Mouse (Mus musculus) kidney, embryonic 15.5 days (tissue): Measurements from ENCODE around the gene Nadk. TPM values are rescaled to one million over a fixed set of nuclear protein-coding genes. Genes with fewer than 3 reads are reported as not detected.

Source experiments
- ATAC-seq: fragments of 200-750 bp; cut with Nextera tagmentation; replicated peaks from 2 replicates; pipeline ENCODE4 v1.8.0; 2017; ENCODE audit warnings: moderate TSS enrichment; ENCODE audit not compliant: low FRiP score
- H3K27ac ChIP-seq: fragments of 300-500 bp; sonication (generic); 2 replicates; pipeline ENCODE4 v1.5.1; 2015; ENCODE audit warnings: mild to moderate bottlenecking, inconsistent platforms
- H3K27me3 ChIP-seq: fragments of 300-500 bp; sonication (generic); 2 replicates; pipeline ENCODE4 v1.6.1; 2015; ENCODE audit warnings: inconsistent platforms
- H3K36me3 ChIP-seq: fragments of 300-500 bp; sonication (generic); 2 replicates; pipeline ENCODE4 v1.6.1; 2015; ENCODE audit warnings: inconsistent platforms
- H3K4me1 ChIP-seq: fragments of 300-500 bp; sonication (generic); 2 replicates; pipeline ENCODE4 v1.6.1; 2015; ENCODE audit warnings: inconsistent platforms
- H3K4me2 ChIP-seq: fragments of 300-500 bp; sonication (generic); 2 replicates; pipeline ENCODE4 v1.6.1; 2015; ENCODE audit warnings: moderate library complexity, mild to moderate bottlenecking, inconsistent platforms
- H3K4me3 ChIP-seq: fragments of 300-500 bp; sonication (generic); replicated peaks from 2 replicates; pipeline ENCODE4 v1.5.1; 2015; ENCODE audit warnings: mild to moderate bottlenecking, inconsistent platforms
- H3K9ac ChIP-seq: fragments of 300-500 bp; sonication (generic); 2 replicates; pipeline ENCODE4 v1.6.1; 2015; ENCODE audit warnings: mild to moderate bottlenecking, inconsistent platforms
- H3K9me3 ChIP-seq: fragments of 300-500 bp; sonication (generic); replicated peaks from 2 replicates; pipeline ENCODE4 v1.6.1; 2016; ENCODE audit warnings: inconsistent platforms
- WGBS: fragments of 180-500 bp; shearing (Covaris S2); methylation state at CpG from one replicate; pipeline ENCODE4 v1.1.7; 2015; ENCODE audit warnings: mixed read lengths; 5-methylcytosine and 5-hydroxymethylcytosine counted together
- polyA plus RNA-seq: library from polyadenylated mRNA; unstranded; fragments of >200 nt; fragmentation: Nextera tagmentation; extraction: Ambion mirVana; gene quantifications from 2 replicates; pipeline ENCODE4 v1.2.1, GENCODE M21; 2015

Nadk gene
- polyA plus RNA-seq, 1 experiment from 2014 or later = 93.6 TPM

GRCm38 (mm10) chr4:155595777-155596176 lies 33.6 kb downstream of the Nadk start:
- WGBS = 81% methylated on average over 3 of the region's 3 CpGs
- Histone ChIP-seq H3K27ac (no peak overlapping the region), H3K36me3 (no peaks in the 10 kb centered on the region), H3K4me2 (no peak overlapping the region), H3K9ac (no peak overlapping the region), H3K9me3 (no peaks in the 10 kb centered on the region), H3K27me3 (no peaks in the 10 kb centered on the region), H3K4me1 (0 out of 2 replicates have a peak, but pooled peaks cover 11% of the 10 kb centered on the region), H3K4me3 (no peak overlapping the region)
- ATAC-seq = no peak

DNA sequence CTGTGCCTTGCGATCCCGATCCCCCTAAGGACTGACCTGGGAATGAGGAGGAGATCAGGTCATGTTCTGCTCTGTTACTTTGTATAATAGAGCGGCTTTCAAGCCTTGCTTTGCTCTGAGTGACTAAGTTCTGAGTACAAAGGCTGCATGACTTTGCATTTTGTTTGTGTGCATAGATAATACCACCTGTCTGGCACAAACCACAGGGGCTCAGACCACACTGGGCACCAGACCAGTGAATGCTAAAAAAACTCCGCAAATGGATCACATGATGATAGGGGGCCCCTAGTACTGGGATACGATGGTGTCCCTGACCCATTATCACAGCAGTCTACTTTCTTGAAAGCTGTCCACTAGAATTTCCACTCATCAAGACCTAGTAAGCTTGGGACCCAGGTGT lies 34.4 kb downstream of the Nadk start:
- Histone ChIP-seq H3K27me3 (no peaks in the 10 kb centered on the region), H3K27ac (no peak overlapping the region), H3K4me3 (no peak overlapping the region), H3K36me3 (no peaks in the 10 kb centered on the region), H3K9me3 (no peaks in the 10 kb centered on the region), H3K9ac (no peak overlapping the region), H3K4me1 (0 out of 2 replicates have a peak, but pooled peaks cover 11% of the 10 kb centered on the region), H3K4me2 (no peak overlapping the region)
- 76% methylated on average over 5 of the region's 5 CpGs for WGBS
- no peak for ATAC-seq

DNA sequence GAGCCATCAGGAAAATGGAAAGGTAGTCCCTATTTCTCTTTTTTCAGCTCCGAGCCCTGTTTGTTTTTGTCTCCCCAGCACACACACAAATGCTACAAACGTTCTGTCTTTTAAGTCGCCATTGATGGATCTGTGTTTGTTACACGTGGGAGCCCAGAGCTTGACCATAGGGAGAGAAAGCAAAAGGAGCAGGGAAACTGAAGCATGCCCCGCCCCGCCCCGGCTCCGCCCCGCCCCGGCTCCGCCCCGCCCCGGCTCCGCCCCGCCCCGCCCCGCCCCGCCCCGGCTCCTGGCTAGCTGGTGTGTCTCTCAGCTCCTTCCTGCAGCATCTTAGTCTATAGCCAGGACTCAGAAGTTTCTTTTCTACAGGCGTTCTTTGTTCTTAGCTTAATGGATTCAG lies 36.4 kb downstream of the Nadk start:
- H3K9ac ChIP-seq = no peak overlapping the region
- no peaks in the 10 kb centered on the region for H3K9me3 ChIP-seq
- H3K27me3 ChIP-seq = no peaks in the 10 kb centered on the region
- H3K36me3 ChIP-seq = peaks cover 10% of the 10 kb centered on the region
- H3K27ac ChIP-seq = no peak overlapping the region
- H3K4me3 ChIP-seq = no peak overlapping the region
- H3K4me1 ChIP-seq = peaks cover 21% of the 10 kb centered on the region
- no peak overlapping the region for H3K4me2 ChIP-seq
- ATAC-seq = no peak
- 19% methylated on average over 20 of the region's 20 CpGs for WGBS

- peaks cover 21% of the 10 kb centered on the region for H3K4me1 ChIP-seq
- peak overlapping the region; percentile 81 for H3K4me3 ChIP-seq
- H3K9me3 ChIP-seq = no peaks in the 10 kb centered on the region
- peaks cover 19% of the 10 kb centered on the region for H3K36me3 ChIP-seq
- H3K4me2 ChIP-seq = peak overlapping the region; percentile 86
- peak overlapping the region; percentile 99 for H3K27ac ChIP-seq
- no peak overlapping the region for H3K9ac ChIP-seq
- 87% methylated on average over 11 of the region's 11 CpGs for WGBS
- H3K27me3 ChIP-seq = no peaks in the 10 kb centered on the region
- ATAC-seq = no peak
Observed at GRCm38 (mm10) chr4:155599901-155600825, 38.0 kb downstream of the Nadk start.

- WGBS = under 1% methylated on average over 63 of the region's 65 CpGs
- peak within 1 kb of the TSS; percentile 81 for H3K4me3 ChIP-seq
- peaks cover 21% of the 10 kb centered on the region for H3K4me1 ChIP-seq
Observed at GRCm38 (mm10) chr4:155601091-155601996, 39.2 kb downstream of the Nadk start, which contains the start of gene Slc35e2. Slc35e2 (plus strand) TSS chr4:155601416.

GRCm38 (mm10) chr4:155601997-155602456 lies 39.8 kb downstream of the Nadk start:
- under 1% methylated on average over 31 of the region's 31 CpGs for WGBS

More at GRCm38 (mm10) chr4:155601091-155601996, 39.2 kb downstream of the Nadk start, which contains the start of gene Slc35e2:
- Histone ChIP-seq H3K36me3 (peaks cover 29% of the 10 kb centered on the region), H3K9ac (peak within 1 kb of the TSS; percentile 93), H3K9me3 (no peaks in the 10 kb centered on the region), H3K27ac (peak within 1 kb of the TSS; percentile 99), H3K27me3 (no peaks in the 10 kb centered on the region), H3K4me2 (peak within 1 kb of the TSS; percentile 86)
- ATAC-seq = peak; percentile 98

GRCm38 (mm10) chr4:155602753-155603152 lies 40.6 kb downstream of the Nadk start:
- Histone ChIP-seq H3K36me3 (peaks cover 29% of the 10 kb centered on the region), H3K27ac (no peak overlapping the region), H3K4me1 (peaks cover 21% of the 10 kb centered on the region), H3K9ac (peak overlapping the region; percentile 93; the same call in 1 of the 2 replicates), H3K4me3 (peak overlapping the region; percentile 81), H3K27me3 (no peaks in the 10 kb centered on the region), H3K9me3 (no peaks in the 10 kb centered on the region), H3K4me2 (peak overlapping the region; percentile 86)
- WGBS = 100% methylated on average over 1 of the region's 1 CpGs
- no peak for ATAC-seq

More at GRCm38 (mm10) chr4:155601997-155602456, 39.8 kb downstream of the Nadk start:
- Histone ChIP-seq H3K27ac (peak overlapping the region; percentile 99), H3K4me1 (peaks cover 21% of the 10 kb centered on the region), H3K36me3 (peaks cover 29% of the 10 kb centered on the region), H3K27me3 (no peaks in the 10 kb centered on the region), H3K9ac (peak overlapping the region; percentile 93), H3K9me3 (no peaks in the 10 kb centered on the region), H3K4me3 (peak overlapping the region; percentile 81), H3K4me2 (peak overlapping the region; percentile 86)
- ATAC-seq = peak; percentile 59

DNA sequence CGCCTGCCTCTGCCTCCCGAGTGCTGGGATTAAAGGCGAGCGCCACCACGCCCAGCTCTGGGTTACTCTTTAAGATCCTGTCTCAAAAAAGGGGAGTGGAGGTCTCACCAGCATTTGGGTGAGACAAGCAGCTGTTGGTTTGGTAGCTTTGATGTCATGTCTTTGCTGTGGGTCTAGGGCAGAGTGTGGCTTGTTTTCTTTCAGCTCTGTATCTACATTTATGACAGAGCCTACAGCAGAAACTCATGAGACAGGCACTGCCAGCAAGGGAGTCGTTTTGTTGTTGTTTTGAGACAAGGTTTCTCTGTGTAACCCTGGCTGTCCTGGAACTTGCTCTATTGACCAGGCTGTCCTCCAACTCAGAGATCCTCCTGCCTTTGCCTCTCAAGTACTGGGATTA lies 41.6 kb downstream of the Nadk start:
- no peak overlapping the region for H3K9ac ChIP-seq
- ATAC-seq = no peak
- H3K4me1 ChIP-seq = peaks cover 17% of the 10 kb centered on the region
- no peak overlapping the region for H3K27ac ChIP-seq
- no peak overlapping the region for H3K4me2 ChIP-seq
- H3K4me3 ChIP-seq = no peak overlapping the region
- H3K36me3 ChIP-seq = peaks cover 29% of the 10 kb centered on the region
- H3K27me3 ChIP-seq = no peaks in the 10 kb centered on the region
- H3K9me3 ChIP-seq = no peaks in the 10 kb centered on the region
- 92% methylated on average over 6 of the region's 6 CpGs for WGBS

- no peaks in the 10 kb centered on the region for H3K27me3 ChIP-seq
- 87% methylated on average over 4 of the region's 4 CpGs for WGBS
Observed at GRCm38 (mm10) chr4:155605132-155605531, 43.0 kb downstream of the Nadk start.

DNA sequence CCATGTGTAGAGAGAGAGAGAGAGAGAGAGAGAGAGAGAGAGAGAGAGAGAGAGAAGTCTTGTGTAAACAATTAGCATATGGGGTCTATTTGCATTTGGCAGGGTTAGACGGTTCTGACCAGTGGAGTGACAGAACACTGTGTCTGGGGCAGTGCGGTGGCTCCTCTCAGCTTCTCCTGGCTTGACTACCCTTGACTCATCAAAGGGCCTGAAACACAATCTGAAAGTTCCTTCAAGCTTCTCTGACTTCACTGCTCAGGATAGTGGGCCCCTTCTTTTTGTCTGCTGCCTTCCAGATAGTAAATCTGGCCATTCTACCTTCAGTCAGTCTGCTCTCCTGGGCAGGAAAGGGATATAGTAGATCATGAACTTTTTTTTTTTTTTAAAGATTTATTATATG lies 44.6 kb downstream of the Nadk start:
- 39% methylated on average over 2 of the region's 2 CpGs for WGBS
- no peak overlapping the region for H3K9ac ChIP-seq
- H3K4me3 ChIP-seq = no peak overlapping the region
- peak; percentile 38; the same call in 1 of the 2 replicates for ATAC-seq
- peaks cover 9% of the 10 kb centered on the region for H3K4me1 ChIP-seq
- H3K27ac ChIP-seq = no peak overlapping the region
- H3K27me3 ChIP-seq = no peaks in the 10 kb centered on the region
- no peaks in the 10 kb centered on the region for H3K9me3 ChIP-seq
- H3K36me3 ChIP-seq = peaks cover 57% of the 10 kb centered on the region
- H3K4me2 ChIP-seq = no peak overlapping the region

More at GRCm38 (mm10) chr4:155605132-155605531, 43.0 kb downstream of the Nadk start:
- Histone ChIP-seq H3K4me1 (peaks cover 15% of the 10 kb centered on the region), H3K27ac (no peak overlapping the region), H3K9me3 (no peaks in the 10 kb centered on the region), H3K4me3 (no peak overlapping the region), H3K4me2 (no peak overlapping the region), H3K9ac (no peak overlapping the region), H3K36me3 (peaks cover 42% of the 10 kb centered on the region)
- no peak for ATAC-seq

DNA sequence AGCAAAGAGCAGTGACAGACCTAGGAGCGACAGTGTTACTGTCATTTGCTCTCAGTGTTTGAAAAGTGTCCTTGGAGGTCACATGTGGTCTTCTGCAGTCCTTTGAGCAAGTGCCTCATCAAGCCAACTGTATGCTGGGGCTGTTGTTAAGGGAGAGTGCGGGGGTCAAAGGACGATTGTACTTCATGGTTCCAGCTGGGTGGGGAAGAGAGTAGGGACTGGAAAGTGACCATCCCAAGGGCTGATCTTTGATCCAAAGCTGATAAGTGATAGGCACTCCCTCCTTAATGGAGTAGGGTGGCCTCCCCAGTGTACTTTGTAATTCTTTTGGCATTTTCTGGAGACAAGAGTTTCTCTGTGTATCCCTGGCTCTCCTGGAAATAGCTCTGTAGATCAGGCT lies 49.7 kb downstream of the Nadk start:
- Histone ChIP-seq H3K4me3 (no peak overlapping the region), H3K36me3 (peaks cover 75% of the 10 kb centered on the region), H3K27me3 (no peaks in the 10 kb centered on the region), H3K9ac (no peak overlapping the region), H3K9me3 (no peaks in the 10 kb centered on the region), H3K27ac (no peak overlapping the region), H3K4me2 (no peak overlapping the region), H3K4me1 (no peaks in the 10 kb centered on the region)
- 94% methylated on average over 3 of the region's 3 CpGs for WGBS
- no peak for ATAC-seq
